Mouse (Mus musculus): ENCODE results near the gene 1700030K09Rik. TPM values are rescaled to one million over a fixed set of nuclear protein-coding genes. Genes with fewer than 3 reads are reported as not detected.
A peak's percentile ranks its signal among the peaks of the same experiment; 100 is the strongest.

The 1700030K09Rik gene
- 16.3 and 17.0 TPM in 2 replicates for polyA plus RNA-seq (2015; fragmentation: Nextera tagmentation; extraction: Ambion mirVana)

GRCm38 (mm10) chr8:72443338-72443993 is at the start of gene 1700030K09Rik, which contains the start of gene Calr3:
Gene 1700030K09Rik (plus strand): TSS chr8:72443880.
Gene Calr3 (minus strand): TSS chr8:72443870.
- H3K9ac ChIP-seq (replicated peaks), result peak within 1 kb of the TSS; percentile 46
- peak; percentile 99 for ATAC-seq (ENCODE audit: low FRiP score)
- H3K27ac ChIP-seq (replicated peaks), result peak within 1 kb of the TSS; percentile 73
- H3K4me1 ChIP-seq, result peaks cover 34% of the 10 kb centered on the region
- no peaks in the 10 kb centered on the region for H3K9me3 ChIP-seq (replicated peaks)
- H3K36me3 ChIP-seq, result 0 out of 2 replicates have a peak, but pooled peaks cover 3% of the 10 kb centered on the region
- WGBS, result 5% methylated on average over 34 of the region's 34 CpGs
- peak within 1 kb of the TSS; percentile 48 for H3K4me3 ChIP-seq (replicated peaks)
- H3K4me2 ChIP-seq, result peak within 1 kb of the TSS; percentile 68
- H3K27me3 ChIP-seq (replicated peaks), result no peaks in the 10 kb centered on the region

- no peaks in the 10 kb centered on the region for H3K9me3 ChIP-seq (replicated peaks)
- H3K4me1 ChIP-seq, result peaks cover 10% of the 10 kb centered on the region
- no peak overlapping the region for H3K9ac ChIP-seq (replicated peaks)
- WGBS, result 89% methylated on average over 1 of the region's 1 CpGs
- peaks cover 27% of the 10 kb centered on the region for H3K36me3 ChIP-seq
- H3K27ac ChIP-seq (replicated peaks), result no peak overlapping the region
- ATAC-seq (ENCODE audit: low FRiP score), result no peak
- no peaks in the 10 kb centered on the region for H3K27me3 ChIP-seq (replicated peaks)
- no peak overlapping the region for H3K4me3 ChIP-seq (replicated peaks)
- H3K4me2 ChIP-seq, result no peak overlapping the region
Measured at GRCm38 (mm10) chr8:72401381-72401780, 42.3 kb upstream of the 1700030K09Rik start.

GRCm38 (mm10) chr8:72402981-72403380 is 40.7 kb upstream of the 1700030K09Rik start:
- H3K27ac ChIP-seq (replicated peaks), result no peak overlapping the region
- 94% methylated on average over 3 of the region's 3 CpGs for WGBS
- no peaks in the 10 kb centered on the region for H3K9me3 ChIP-seq (replicated peaks)
- H3K4me1 ChIP-seq, result peaks cover 13% of the 10 kb centered on the region
- ATAC-seq (ENCODE audit: low FRiP score), result no peak
- peaks cover 14% of the 10 kb centered on the region for H3K36me3 ChIP-seq
- no peak overlapping the region for H3K9ac ChIP-seq (replicated peaks)
- no peaks in the 10 kb centered on the region for H3K27me3 ChIP-seq (replicated peaks)
- H3K4me3 ChIP-seq (replicated peaks), result no peak overlapping the region
- no peak overlapping the region for H3K4me2 ChIP-seq

DNA sequence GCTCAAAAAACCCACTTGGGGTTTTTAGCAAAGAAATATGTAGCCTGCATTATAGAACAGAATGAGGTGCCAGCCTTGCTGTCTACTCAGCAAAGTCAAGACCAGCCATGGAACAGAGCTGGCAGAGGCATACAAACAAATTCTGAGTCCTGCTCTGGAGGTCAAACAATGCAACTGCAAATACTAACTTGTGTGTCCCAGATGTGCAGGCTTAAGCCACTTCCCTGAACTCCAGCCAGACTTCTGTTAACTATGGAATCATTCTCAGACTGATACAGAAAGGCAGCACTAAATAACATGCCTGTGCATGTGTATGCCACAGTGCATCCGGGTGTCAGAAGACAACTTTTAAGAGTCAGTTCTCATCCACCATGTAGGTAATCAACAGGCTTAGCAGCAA is 35.8 kb upstream of the 1700030K09Rik start:
- ATAC-seq (ENCODE audit: low FRiP score), result no peak

GRCm38 (mm10) chr8:72409443-72409842 is 34.2 kb upstream of the 1700030K09Rik start:
- no peaks in the 10 kb centered on the region for H3K9me3 ChIP-seq (replicated peaks)
- WGBS, result 50% methylated on average over 3 of the region's 3 CpGs
- H3K36me3 ChIP-seq, result peaks cover 3% of the 10 kb centered on the region; the same call in 1 of the 2 replicates
- H3K27ac ChIP-seq (replicated peaks), result no peak overlapping the region
- no peak overlapping the region for H3K4me3 ChIP-seq (replicated peaks)
- no peak overlapping the region for H3K9ac ChIP-seq (replicated peaks)
- ATAC-seq (ENCODE audit: low FRiP score), result 0 out of 2 replicates have a peak, but pooled peaks have one; percentile 23
- no peaks in the 10 kb centered on the region for H3K27me3 ChIP-seq (replicated peaks)
- peaks cover 22% of the 10 kb centered on the region for H3K4me1 ChIP-seq
- H3K4me2 ChIP-seq, result no peak overlapping the region

More for the DNA sequence above, 35.8 kb upstream of the 1700030K09Rik start:
- H3K27me3 ChIP-seq (replicated peaks), result no peaks in the 10 kb centered on the region
- no peak overlapping the region for H3K27ac ChIP-seq (replicated peaks)
- 98% methylated on average over 1 of the region's 1 CpGs for WGBS
- no peak overlapping the region for H3K4me2 ChIP-seq
- H3K4me1 ChIP-seq, result peaks cover 16% of the 10 kb centered on the region
- H3K4me3 ChIP-seq (replicated peaks), result no peak overlapping the region
- no peaks in the 10 kb centered on the region; the same call in 1 of the 2 replicates for H3K36me3 ChIP-seq
- H3K9ac ChIP-seq (replicated peaks), result no peak overlapping the region
- no peaks in the 10 kb centered on the region for H3K9me3 ChIP-seq (replicated peaks)

DNA sequence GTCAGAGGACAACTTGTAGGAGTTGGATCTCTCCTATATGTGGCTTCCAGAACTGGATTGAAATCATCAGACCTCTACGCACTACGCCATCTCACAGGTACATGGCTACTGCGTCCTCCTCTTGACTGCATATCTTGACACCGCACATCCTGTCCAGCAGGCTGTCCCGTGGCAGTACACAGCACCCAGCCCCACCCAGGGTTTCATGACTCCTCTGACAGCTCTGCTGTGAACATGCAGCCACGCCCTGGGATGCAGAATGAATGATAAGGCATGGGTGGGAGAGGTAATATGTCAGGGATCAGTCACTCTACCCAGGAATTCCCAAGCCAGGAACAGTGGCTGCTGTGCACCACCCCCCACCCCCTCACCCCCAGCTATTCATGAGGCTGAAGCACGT is 29.8 kb upstream of the 1700030K09Rik start:
- WGBS, result 92% methylated on average over 7 of the region's 7 CpGs
- Histone ChIP-seq H3K9me3 (replicated peaks) (no peaks in the 10 kb centered on the region), H3K4me1 (peaks cover 61% of the 10 kb centered on the region), H3K27ac (replicated peaks) (no peak overlapping the region), H3K27me3 (replicated peaks) (no peaks in the 10 kb centered on the region), H3K4me3 (replicated peaks) (no peak overlapping the region), H3K36me3 (peaks cover 3% of the 10 kb centered on the region; the same call in 1 of the 2 replicates), H3K4me2 (no peak overlapping the region), H3K9ac (replicated peaks) (no peak overlapping the region)
- ATAC-seq (ENCODE audit: low FRiP score), result no peak

GRCm38 (mm10) chr8:72415252-72415651 is 28.4 kb upstream of the 1700030K09Rik start:
- peaks cover 67% of the 10 kb centered on the region for H3K4me1 ChIP-seq

DNA sequence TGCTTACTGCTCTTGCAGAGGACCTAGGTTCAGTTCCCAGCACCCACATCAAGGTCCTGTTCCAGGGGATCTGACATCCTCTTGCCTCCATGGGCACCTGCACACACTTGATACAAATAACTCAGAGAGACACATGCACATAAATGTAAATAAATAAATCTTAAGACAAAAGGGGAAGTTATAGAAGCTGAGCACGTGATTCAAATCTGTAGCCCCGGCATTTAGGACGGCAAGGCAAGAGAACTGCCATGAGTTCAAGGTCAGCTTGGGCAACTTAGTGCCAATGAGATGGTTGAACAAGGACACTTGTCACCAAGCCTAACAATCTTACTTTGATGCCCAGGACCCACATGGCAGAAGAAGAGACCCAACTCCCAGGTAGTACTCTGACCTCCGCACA is 25.6 kb upstream of the 1700030K09Rik start:
- WGBS, result 92% methylated on average over 4 of the region's 4 CpGs
- no peak for ATAC-seq (ENCODE audit: low FRiP score)
- H3K4me1 ChIP-seq, result peaks cover 70% of the 10 kb centered on the region

More at GRCm38 (mm10) chr8:72415252-72415651, 28.4 kb upstream of the 1700030K09Rik start:
- Histone ChIP-seq H3K4me2 (no peak overlapping the region), H3K27me3 (replicated peaks) (no peaks in the 10 kb centered on the region), H3K9ac (replicated peaks) (no peak overlapping the region), H3K9me3 (replicated peaks) (no peaks in the 10 kb centered on the region), H3K27ac (replicated peaks) (no peak overlapping the region), H3K36me3 (peaks cover 3% of the 10 kb centered on the region; the same call in 1 of the 2 replicates), H3K4me3 (replicated peaks) (no peak overlapping the region)
- no peak for ATAC-seq (ENCODE audit: low FRiP score)
- 86% methylated on average over 2 of the region's 2 CpGs for WGBS

GRCm38 (mm10) chr8:72420571-72421361 is 22.9 kb upstream of the 1700030K09Rik start:
- Histone ChIP-seq H3K4me2 (peak overlapping the region; percentile 82), H3K4me1 (peaks cover 53% of the 10 kb centered on the region), H3K27me3 (replicated peaks) (no peaks in the 10 kb centered on the region), H3K9me3 (replicated peaks) (no peaks in the 10 kb centered on the region), H3K36me3 (no peaks in the 10 kb centered on the region), H3K27ac (replicated peaks) (peak overlapping the region; percentile 85), H3K9ac (replicated peaks) (peak overlapping the region; percentile 90), H3K4me3 (replicated peaks) (peak overlapping the region; percentile 75)
- ATAC-seq (ENCODE audit: low FRiP score), result peak; percentile 69
- under 1% methylated on average over 67 of the region's 73 CpGs for WGBS

More for the DNA sequence above, 25.6 kb upstream of the 1700030K09Rik start:
- Histone ChIP-seq H3K27me3 (replicated peaks) (no peaks in the 10 kb centered on the region), H3K4me3 (replicated peaks) (no peak overlapping the region), H3K36me3 (0 out of 2 replicates have a peak, but pooled peaks cover 3% of the 10 kb centered on the region), H3K4me2 (no peak overlapping the region), H3K9me3 (replicated peaks) (no peaks in the 10 kb centered on the region), H3K27ac (replicated peaks) (no peak overlapping the region), H3K9ac (replicated peaks) (no peak overlapping the region)

DNA sequence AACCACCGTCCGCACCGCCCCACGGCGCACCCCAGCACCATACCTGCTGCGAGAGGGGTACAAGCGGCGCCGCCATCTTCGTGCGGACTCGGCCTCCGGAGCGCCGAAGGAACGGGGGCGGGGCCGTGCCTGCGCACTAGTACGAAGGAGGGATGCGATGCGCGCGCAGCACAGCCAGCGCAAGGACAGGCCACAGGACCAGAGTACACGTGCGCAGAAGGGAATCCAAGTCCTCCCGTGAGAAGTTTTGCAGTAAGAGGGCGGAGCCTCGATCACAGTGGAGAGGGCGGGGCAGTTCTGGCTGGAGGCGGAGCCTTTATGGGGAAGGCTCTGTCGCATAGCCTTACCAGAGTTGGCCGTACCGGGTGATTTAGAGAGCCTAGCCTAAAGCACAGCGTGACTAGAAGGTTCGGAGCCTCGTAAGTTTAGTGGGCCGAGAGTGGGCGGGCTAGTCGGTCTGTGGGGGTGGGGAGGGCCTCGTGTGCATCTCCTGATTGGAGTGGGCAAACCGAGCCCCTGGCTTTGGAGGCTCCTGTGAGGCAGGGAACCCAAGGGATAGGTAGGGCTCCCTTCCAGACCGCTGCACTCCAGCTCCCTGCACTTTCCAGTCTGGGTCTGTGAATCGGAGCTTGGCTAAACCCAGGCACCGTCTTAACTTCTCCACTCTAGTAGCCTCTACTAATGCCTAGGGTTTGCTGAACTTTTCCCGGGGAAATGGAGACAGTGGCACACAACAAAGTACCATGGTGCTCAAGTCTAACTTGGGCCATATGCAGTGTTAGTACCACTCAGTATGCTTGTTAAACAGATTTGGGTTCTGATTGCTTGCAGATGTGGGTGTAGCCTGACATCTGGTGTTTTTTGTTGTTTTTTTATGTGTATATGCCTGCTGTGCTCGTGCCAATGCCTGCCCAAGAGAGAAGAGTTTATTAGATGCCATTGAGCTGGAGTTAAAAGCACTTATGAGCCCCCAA is 22.0 kb upstream of the 1700030K09Rik start, which contains the start of gene Eps15l1:
Eps15l1 (minus strand) TSS at position 99 of the 974 bp plus-strand sequence.
- ATAC-seq (ENCODE audit: low FRiP score), result peak; percentile 97

GRCm38 (mm10) chr8:72422926-72423325 is 20.8 kb upstream of the 1700030K09Rik start:
- Histone ChIP-seq H3K4me3 (replicated peaks) (no peak overlapping the region), H3K36me3 (no peaks in the 10 kb centered on the region), H3K4me2 (no peak overlapping the region), H3K27me3 (replicated peaks) (no peaks in the 10 kb centered on the region), H3K9ac (replicated peaks) (no peak overlapping the region), H3K4me1 (peaks cover 31% of the 10 kb centered on the region), H3K9me3 (replicated peaks) (no peaks in the 10 kb centered on the region), H3K27ac (replicated peaks) (no peak overlapping the region)
- WGBS, result 56% methylated on average over 1 of the region's 1 CpGs
- no peak for ATAC-seq (ENCODE audit: low FRiP score)

More for the DNA sequence above, 22.0 kb upstream of the 1700030K09Rik start, which contains the start of gene Eps15l1:
- H3K4me1 ChIP-seq, result peaks cover 44% of the 10 kb centered on the region
- peak within 1 kb of the TSS; percentile 75 for H3K4me3 ChIP-seq (replicated peaks)
- no peaks in the 10 kb centered on the region for H3K27me3 ChIP-seq (replicated peaks)
- peak within 1 kb of the TSS; percentile 82 for H3K4me2 ChIP-seq
- no peaks in the 10 kb centered on the region for H3K36me3 ChIP-seq
- H3K9ac ChIP-seq (replicated peaks), result peak within 1 kb of the TSS; percentile 90
- H3K27ac ChIP-seq (replicated peaks), result peak within 1 kb of the TSS; percentile 85
- H3K9me3 ChIP-seq (replicated peaks), result no peaks in the 10 kb centered on the region
- WGBS, result under 1% methylated on average over 48 of the region's 48 CpGs

Measured in neural tube, embryonic 15.5 days (tissue).